Mouse (Mus musculus): ENCODE data around the gene Mef2a.

Mef2a gene

GRCm38 (mm10) chr7:67211341-67211740, 161.3 kb downstream of the Mef2a start:
- in situ Hi-C loops (cut with MboI; ENCODE audit: low sequenced_read_pairs), result no loop called here

GRCm38 (mm10) chr7:67210004-67210833, 162.4 kb downstream of the Mef2a start:
- in situ Hi-C loops (cut with MboI; ENCODE audit: low sequenced_read_pairs), result no loop called here

GRCm38 (mm10) chr7:67208317-67208716, 164.3 kb downstream of the Mef2a start:
- in situ Hi-C loops (cut with MboI; ENCODE audit: low sequenced_read_pairs), result loop anchor here (10.0 kb wide), 1 partner anchor 374 kb away; the partner anchor contains the start of gene Adamts17

- in situ Hi-C loops (cut with MboI; ENCODE audit: low sequenced_read_pairs), result loop anchor here (10.0 kb wide), 1 partner anchor 373 kb away; the partner anchor contains the start of gene Adamts17
Measured at GRCm38 (mm10) chr7:67207701-67208100, 165.0 kb downstream of the Mef2a start.

GRCm38 (mm10) chr7:67206496-67206895, 166.2 kb downstream of the Mef2a start:
- in situ Hi-C loops (cut with MboI; ENCODE audit: low sequenced_read_pairs), result loop anchor here (10.0 kb wide), 1 partner anchor 372 kb away; the partner anchor contains the start of gene Adamts17

GRCm38 (mm10) chr7:67205734-67206425, 166.8 kb downstream of the Mef2a start:
- in situ Hi-C loops (cut with MboI; ENCODE audit: low sequenced_read_pairs), result loop anchor here (10.0 kb wide), 1 partner anchor 371 kb away; the partner anchor contains the start of gene Adamts17

- in situ Hi-C loops (cut with MboI; ENCODE audit: low sequenced_read_pairs), result loop anchor here (10.0 kb wide), 1 partner anchor 369 kb away; the partner anchor contains the start of gene Adamts17
Measured at GRCm38 (mm10) chr7:67203625-67204024, 169.0 kb downstream of the Mef2a start.

- in situ Hi-C loops (cut with MboI; ENCODE audit: low sequenced_read_pairs), result no loop called here
Measured at GRCm38 (mm10) chr7:67199412-67199811, 173.2 kb downstream of the Mef2a start.

GRCm38 (mm10) chr7:67183786-67184185, 188.9 kb downstream of the Mef2a start:
- in situ Hi-C loops (cut with MboI; ENCODE audit: low sequenced_read_pairs), result no loop called here
